Mouse (Mus musculus) thymus, postnatal 14 days (tissue): ENCODE results near the gene Tnfrsf14.
A peak's percentile ranks its signal among the peaks of the same experiment; 100 is the strongest.

Source experiments
- DNase-seq: peaks from one replicate; pipeline ENCODE4 v3.0.0; 2021

Gene Tnfrsf14

DNA sequence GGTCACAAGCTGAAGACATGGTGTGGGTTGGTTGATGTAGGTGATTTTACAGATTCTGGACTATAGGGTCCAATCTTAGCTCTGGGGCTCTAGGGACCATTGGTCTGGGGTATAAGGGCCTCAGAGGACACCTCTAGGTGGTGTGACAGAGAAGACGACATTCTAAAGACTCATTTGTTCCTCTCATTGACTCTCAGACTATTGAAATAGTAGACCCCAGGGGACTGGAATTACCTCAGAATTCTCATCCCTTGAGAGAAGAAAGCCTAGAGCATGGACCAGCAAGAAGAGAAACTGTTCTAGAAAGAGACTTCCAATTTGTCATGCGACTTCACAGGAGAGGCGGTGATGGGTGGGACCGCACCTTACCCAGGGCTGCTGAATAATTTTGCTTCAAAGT is 14.1 kb downstream of the Tnfrsf14 start:
- DNase-seq = no peak

DNA sequence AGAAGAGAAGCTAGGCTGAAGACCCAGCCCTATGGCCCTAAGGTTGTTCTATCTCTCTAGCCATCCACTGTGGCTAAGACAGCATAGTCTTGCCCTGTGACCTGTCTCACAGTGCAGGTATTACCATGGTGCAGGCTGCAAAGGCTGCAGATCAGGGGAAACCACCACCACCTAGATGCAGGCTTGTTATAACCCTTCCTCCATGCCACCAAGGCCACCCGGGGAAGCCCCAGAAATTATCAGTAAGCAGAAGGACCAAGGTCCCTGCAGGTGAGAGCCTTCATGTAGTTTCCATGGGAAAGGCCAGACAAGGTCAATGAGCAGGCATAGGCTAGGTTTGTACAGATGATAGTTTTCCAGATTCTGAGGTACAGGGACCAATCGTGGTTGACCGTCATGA is 14.5 kb downstream of the Tnfrsf14 start:
- no peak for DNase-seq

DNA sequence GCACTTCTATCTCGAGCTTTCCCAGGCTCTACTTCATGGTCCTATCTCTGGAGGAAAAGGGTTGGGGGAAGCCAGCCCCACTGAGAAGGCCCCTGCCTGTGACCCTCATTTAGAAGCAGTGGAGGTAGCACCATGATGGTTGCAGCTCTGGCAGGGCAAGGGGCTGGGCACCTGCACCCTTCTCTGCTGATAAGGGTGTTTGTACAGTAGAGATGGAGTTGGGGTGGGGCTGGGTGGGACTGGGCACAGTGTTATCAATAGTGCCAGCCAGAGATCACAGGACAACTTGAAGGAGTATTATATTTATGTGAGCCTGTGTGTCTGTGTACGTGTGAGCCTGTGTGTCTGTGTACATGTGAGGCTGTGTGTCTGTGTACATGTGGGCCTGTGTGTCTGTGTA is 16.7 kb downstream of the Tnfrsf14 start:
- DNase-seq = no peak

DNA sequence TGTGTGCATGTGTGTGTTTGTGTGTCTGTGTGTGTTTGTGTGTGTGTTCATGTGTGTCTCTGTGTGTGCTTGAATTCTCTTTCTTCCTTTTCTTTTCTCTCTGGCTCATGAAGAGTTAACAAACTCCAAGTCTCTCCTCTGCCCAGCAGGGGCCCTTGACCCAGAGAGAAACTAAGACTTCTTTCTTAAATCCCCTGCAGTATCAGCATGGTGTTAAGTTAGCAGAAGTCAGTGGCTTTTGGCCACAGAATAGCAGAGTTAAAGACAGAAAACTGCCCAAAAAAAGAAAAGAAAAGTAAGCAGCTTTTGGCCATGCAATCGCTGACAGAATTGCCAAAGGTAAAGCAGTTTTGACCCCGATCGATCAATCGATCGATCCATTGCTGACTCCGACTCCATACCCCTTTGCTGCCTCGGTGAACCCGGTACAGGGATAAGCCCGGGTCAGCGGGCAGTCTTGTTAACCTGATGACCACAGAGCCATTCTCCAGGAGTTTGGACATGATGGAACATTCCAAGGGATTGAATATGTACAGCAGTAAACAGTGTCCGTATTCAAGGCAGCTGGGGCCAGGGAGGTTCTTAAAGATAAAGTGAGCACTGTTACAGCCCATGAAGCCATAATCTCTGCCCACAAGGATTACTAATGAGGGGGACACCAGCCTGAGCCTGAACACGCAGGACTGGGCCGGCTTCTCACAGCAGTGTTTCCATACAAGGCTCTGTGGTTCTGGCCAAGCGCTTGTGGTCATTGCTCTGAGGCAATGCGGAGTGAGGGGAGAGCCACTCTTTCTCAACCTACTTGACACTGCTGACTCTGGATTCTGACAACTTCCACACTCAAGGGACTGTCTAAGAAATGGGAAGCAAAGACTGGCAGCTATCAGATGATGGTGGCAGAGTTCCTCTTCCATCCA is 17.5 kb downstream of the Tnfrsf14 start:
- no peak for DNase-seq

DNA sequence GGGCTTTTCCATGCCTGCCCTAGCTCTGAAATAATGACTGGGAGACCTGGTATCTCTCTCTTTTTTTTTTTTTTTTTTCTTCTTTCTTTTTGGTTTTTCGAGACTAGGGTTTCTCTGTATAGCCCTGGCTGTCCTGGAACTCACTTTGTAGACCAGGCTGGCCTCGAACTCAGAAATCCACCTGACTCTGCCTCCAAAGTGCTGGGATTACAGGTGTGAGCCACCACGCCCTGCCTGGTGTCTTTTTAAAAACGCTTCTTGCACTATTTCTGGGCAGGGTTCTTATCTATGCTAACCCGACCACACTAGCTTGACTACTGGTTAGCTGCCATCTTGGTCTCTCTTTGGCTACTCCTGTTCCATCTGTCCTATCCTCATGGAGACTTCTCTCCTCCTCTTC is 19.9 kb downstream of the Tnfrsf14 start:
- DNase-seq = no peak

GRCm38 (mm10) chr4:154907833-154908232 is 20.5 kb downstream of the Tnfrsf14 start:
- peak; percentile 78 for DNase-seq

GRCm38 (mm10) chr4:154904185-154905071 is 23.9 kb downstream of the Tnfrsf14 start:
- DNase-seq = peak; percentile 89

- no peak for DNase-seq
These were observed 26.0 kb downstream of the Tnfrsf14 start for GRCm38 (mm10) chr4:154902371-154902770.

- DNase-seq = peak; percentile 65
These were observed 29.6 kb downstream of the Tnfrsf14 start, which contains the start of gene Fam213b for GRCm38 (mm10) chr4:154898506-154899446. Gene Fam213b (minus strand): TSS chr4:154899135.

DNA sequence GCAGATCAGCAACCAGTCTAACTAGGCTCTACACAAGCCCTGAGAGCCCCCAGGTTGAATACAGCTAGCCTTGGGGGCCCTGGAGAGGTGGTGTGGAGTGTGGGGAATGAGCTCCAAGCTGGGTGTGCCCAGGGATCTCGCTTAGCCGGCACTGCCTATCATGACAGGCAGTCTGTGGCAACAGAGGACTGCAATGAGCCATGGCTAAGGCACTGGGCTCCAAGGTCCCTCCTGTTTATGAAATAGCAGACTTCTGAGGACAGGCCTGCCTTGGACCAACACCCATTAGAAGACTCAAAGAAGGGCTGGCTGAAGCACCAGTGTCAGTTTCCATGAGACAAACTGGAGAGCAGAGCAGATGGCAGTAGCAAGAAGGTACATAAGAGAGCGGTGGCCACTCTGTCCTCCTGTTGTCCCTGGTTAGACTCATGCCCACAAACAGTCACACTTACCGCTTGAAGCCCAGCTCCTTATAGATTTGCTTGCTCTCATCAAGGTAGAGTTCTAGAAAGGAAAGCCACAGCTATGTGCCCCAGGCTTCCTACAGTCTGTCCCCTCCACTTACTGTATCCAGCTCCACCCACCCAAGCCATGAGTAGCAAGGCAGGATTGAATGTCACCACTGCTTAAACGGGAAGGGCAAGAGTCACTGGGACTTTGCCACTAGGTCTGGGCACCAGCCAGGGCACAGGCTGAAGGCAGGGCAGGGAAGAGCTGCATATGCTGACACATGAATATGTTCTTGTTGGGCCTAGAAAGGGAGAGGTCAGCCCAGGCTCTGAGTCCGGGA is 30.5 kb downstream of the Tnfrsf14 start:
- DNase-seq = no peak

DNA sequence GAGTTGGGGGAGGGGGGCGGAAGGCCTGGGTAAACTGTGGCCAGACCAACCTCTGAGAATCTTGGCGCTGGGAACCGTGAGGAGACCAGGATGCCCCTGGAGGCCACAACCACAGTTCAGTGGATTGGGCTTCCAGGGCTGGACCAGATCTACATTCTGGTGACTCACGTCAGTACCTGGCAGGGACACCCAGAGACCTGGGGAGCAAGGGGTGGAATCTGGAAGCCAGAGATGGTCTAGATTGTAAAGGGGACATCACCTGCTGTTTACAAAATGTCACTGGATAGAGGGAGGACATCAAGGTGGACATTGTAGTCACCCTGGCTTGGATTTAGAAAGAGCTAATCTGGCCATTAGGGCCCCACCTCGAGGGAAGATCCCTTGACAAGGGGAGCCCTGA is 32.8 kb downstream of the Tnfrsf14 start:
- no peak for DNase-seq

DNA sequence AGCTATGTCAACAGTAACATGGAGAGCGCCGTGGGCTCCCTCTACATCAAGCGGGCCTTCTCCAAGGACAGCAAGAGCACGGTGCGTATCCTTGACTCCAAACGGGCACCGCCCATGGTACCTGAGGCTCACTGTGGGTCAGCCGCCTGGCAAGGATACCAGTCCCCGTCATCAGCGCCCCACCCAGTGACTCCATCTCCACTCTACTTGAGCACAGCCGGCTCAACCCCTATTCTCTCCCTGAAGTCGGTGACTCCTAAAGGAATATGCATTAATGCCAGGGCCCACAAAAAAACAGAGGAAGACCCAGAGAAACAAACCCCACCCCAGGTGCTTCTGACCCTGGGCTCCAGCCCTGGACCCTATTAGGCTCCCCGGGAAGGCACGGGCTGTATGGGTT is 37.5 kb downstream of the Tnfrsf14 start:
- no peak for DNase-seq

GRCm38 (mm10) chr4:154887593-154888250 is 40.6 kb downstream of the Tnfrsf14 start:
- DNase-seq = no peak

DNA sequence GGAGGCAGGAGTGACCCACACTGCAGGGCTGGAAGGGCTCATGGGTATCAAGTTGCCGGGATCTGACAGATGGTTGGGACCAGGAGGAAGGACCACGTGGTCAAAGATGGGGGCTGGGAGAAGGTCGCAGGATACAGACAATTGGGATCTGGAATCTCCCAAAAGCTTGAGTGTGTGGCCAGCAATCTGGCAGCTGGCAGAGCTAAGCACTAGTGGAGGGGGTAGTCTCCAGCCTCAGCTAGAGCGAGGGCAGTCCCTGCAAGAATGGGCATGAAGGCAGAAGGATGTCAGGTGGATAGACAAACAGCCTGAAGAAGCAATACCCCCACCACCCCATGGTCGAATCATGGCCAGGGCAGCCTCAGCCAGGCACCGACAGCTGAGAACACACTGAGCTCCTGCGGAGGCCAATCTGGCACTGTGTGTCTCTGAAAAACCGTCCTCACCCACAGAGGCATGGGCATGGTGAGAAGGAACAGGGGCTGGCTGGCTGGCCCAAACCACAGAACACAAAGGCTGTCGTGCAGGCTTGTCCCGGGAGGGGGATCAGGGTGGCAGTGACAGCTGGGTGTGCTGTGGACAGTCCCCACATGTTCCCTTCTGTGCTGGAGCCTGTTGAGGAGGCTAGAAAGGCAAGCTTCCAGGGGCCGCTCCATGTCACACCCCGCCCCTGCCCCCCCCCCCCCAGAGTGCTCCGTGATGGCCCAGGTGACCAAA is 41.3 kb downstream of the Tnfrsf14 start:
- DNase-seq = no peak

- DNase-seq = no peak
These were observed 42.9 kb downstream of the Tnfrsf14 start for GRCm38 (mm10) chr4:154885416-154885815.

- no peak for DNase-seq
These were observed 46.2 kb downstream of the Tnfrsf14 start for GRCm38 (mm10) chr4:154882014-154882659.

DNA sequence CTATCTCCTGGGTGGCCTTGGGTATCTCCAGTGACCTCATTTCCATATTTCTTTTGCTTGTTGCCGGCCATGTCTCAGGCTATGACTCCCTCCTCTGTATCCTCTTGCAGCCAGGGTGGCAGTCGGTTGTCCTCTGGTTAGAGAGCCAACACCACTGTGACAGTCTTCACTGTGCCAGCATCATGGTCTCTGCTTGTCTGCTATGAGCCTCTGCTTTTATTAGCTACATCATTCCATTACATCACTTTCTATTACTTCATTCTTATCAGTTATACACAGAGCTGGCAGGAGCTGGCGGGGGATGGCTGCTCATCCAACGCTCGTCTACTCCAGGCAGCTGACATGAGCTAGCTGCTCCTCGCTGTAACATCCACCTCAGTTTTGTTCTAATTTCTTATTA is 47.6 kb downstream of the Tnfrsf14 start:
- no peak for DNase-seq

- peak; percentile 92 for DNase-seq
These were observed 50.4 kb downstream of the Tnfrsf14 start for GRCm38 (mm10) chr4:154877864-154878548.

GRCm38 (mm10) chr4:154873186-154873585 is 55.2 kb downstream of the Tnfrsf14 start:
- no peak for DNase-seq
